Mouse (Mus musculus) heart, embryonic 11.5 days (tissue): ENCODE measurements around the gene Tsga13. TPM values are rescaled to one million over a fixed set of nuclear protein-coding genes. Genes with fewer than 3 reads are reported as not detected.

Experiments used
- ATAC-seq: fragments of 200-750 bp; cut with Nextera tagmentation; replicated peaks from 2 replicates; pipeline ENCODE4 v1.8.0; 2017; ENCODE audit warnings: moderate library complexity; ENCODE audit not compliant: insufficient number of reproducible peaks, low FRiP score, low TSS enrichment
- H3K27ac ChIP-seq: fragments of 300-500 bp; sonication (generic); 2 replicates; pipeline ENCODE4 v1.5.1; 2014; ENCODE audit warnings: mild to moderate bottlenecking, low read depth, low read length
- H3K27me3 ChIP-seq: fragments of 300-500 bp; sonication (generic); 2 replicates; pipeline ENCODE4 v1.6.1; 2014; ENCODE audit warnings: mild to moderate bottlenecking, low read length, mixed read lengths; ENCODE audit not compliant: control insufficient read depth, insufficient read depth
- H3K36me3 ChIP-seq: fragments of 300-500 bp; sonication (generic); 2 replicates; pipeline ENCODE4 v1.6.1; 2014; ENCODE audit warnings: mild to moderate bottlenecking, low read length, moderate library complexity, mixed read lengths; ENCODE audit not compliant: control insufficient read depth, insufficient read depth
- H3K4me1 ChIP-seq: fragments of 300-500 bp; sonication (generic); 2 replicates; pipeline ENCODE4 v1.6.1; 2014; ENCODE audit warnings: low read length; ENCODE audit not compliant: control insufficient read depth, insufficient read depth
- H3K4me2 ChIP-seq: fragments of 300-500 bp; sonication (generic); 2 replicates; pipeline ENCODE4 v1.6.1; 2014; ENCODE audit warnings: mild to moderate bottlenecking, moderate library complexity
- H3K4me3 ChIP-seq: fragments of 300-500 bp; sonication (generic); 2 replicates; pipeline ENCODE4 v1.5.1; 2014; ENCODE audit warnings: low read depth, low read length
- H3K9ac ChIP-seq: fragments of 300-500 bp; sonication (generic); 2 replicates; pipeline ENCODE4 v1.6.1; 2014; ENCODE audit warnings: mild to moderate bottlenecking, low read depth, low read length, moderate library complexity
- H3K9me3 ChIP-seq: fragments of 300-500 bp; sonication (generic); replicated peaks from 2 replicates; pipeline ENCODE4 v1.6.1; 2016; ENCODE audit warnings: low read length; ENCODE audit not compliant: control insufficient read depth
- WGBS: fragments of 180-500 bp; shearing (Covaris S2); extraction: QIAGEN DNeasy Blood & Tissue Kit; methylation state at CpG from one replicate; pipeline ENCODE4 v1.1.7; 2014; ENCODE audit not compliant: insufficient replicate concordance; 5-methylcytosine and 5-hydroxymethylcytosine counted together
- polyA plus RNA-seq: library from polyadenylated mRNA; unstranded; fragments of >200 nt; fragmentation: Nextera tagmentation; extraction: Ambion mirVana; gene quantifications from 2 replicates; pipeline ENCODE4 v1.2.1, GENCODE M21; 2014

Tsga13 gene
- polyA plus RNA-seq = 0.23 TPM in 1 of 2 replicates, not detected in the other

- no peaks in the 10 kb centered on the region for H3K27me3 ChIP-seq
- H3K4me3 ChIP-seq = no peak within 1 kb of the TSS
- no peaks in the 10 kb centered on the region for H3K36me3 ChIP-seq
- H3K4me1 ChIP-seq = no peaks in the 10 kb centered on the region
- 81% methylated on average over 2 of the region's 2 CpGs for WGBS
- H3K4me2 ChIP-seq = no peak within 1 kb of the TSS
- H3K9me3 ChIP-seq = no peaks in the 10 kb centered on the region
- H3K27ac ChIP-seq = no peak within 1 kb of the TSS
- H3K9ac ChIP-seq = no peak within 1 kb of the TSS
- no peak for ATAC-seq
These were observed at the start of gene Tsga13 for GRCm38 (mm10) chr6:30915473-30915872. TSS of gene Tsga13 (minus strand) at chr6:30915573.

- Histone ChIP-seq H3K9me3 (peaks cover 23% of the 10 kb centered on the region), H3K4me1 (no peaks in the 10 kb centered on the region), H3K9ac (peak within 1 kb of the TSS; percentile 28; the same call in 1 of the 2 replicates), H3K4me3 (peak within 1 kb of the TSS; percentile 64), H3K36me3 (peaks cover 3% of the 10 kb centered on the region; the same call in 1 of the 2 replicates), H3K27ac (no peak within 1 kb of the TSS), H3K4me2 (peak within 1 kb of the TSS; percentile 77), H3K27me3 (peaks cover 36% of the 10 kb centered on the region)
- ATAC-seq = no peak
- 1% methylated on average over 71 of the region's 75 CpGs for WGBS
These were observed 43.6 kb upstream of the Tsga13 start, which contains the start of gene Klf14 for GRCm38 (mm10) chr6:30958736-30959540. TSS of gene Klf14 (minus strand) at chr6:30959078.

DNA sequence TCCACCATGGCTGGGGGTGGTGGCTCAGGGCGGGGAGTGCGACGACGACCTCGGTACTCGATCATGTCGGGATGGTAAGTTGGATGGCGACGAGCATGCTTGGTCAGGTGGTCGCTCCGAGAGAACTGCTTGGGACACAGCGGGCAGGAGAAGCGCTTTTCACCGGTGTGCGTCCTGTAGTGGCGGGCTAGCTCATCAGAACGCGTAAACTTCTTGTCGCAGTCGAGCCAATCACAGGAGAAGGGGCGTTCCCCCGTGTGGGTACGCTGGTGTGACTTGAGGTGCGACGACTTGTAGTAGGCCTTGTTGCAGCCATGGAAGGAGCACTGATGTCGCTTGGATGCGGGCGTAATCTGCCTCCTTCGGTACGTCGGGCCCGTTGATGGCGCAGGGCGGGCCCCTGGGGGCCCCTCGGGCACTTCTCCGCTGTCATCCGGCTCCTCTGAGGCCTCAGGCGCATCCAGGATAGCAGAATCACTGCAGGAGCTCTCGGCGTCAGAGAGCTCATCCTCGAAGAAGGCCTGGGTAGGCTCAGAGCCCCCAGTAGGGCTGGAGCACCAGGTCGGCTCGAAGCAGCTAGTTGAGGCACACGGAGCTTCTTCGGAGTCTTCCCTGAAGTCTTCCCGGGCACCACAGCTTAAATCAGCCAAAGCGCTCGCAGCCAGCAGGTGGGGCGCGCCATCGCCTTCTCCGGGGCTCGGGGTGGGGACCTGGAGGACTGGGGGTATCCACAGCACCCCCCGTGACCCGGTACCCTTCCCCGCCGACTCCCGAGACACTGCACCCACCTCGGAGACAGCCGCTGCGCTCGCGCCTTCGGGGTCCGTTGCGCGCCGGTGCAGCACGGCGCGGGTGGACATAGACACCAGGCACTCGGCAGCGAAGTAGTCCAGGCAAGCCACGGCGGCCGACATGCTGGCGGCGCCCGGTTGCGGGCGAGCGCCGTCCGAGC, 42.7 kb upstream of the Tsga13 start:
- Histone ChIP-seq H3K9ac (peak overlapping the region; percentile 28; the same call in 1 of the 2 replicates), H3K27me3 (peaks cover 32% of the 10 kb centered on the region), H3K4me1 (no peaks in the 10 kb centered on the region), H3K27ac (no peak overlapping the region), H3K36me3 (peaks cover 3% of the 10 kb centered on the region; the same call in 1 of the 2 replicates), H3K4me3 (peak overlapping the region; percentile 64), H3K9me3 (peaks cover 23% of the 10 kb centered on the region), H3K4me2 (peak overlapping the region; percentile 77)
- no peak for ATAC-seq
- 5% methylated on average over 83 of the region's 84 CpGs for WGBS

DNA sequence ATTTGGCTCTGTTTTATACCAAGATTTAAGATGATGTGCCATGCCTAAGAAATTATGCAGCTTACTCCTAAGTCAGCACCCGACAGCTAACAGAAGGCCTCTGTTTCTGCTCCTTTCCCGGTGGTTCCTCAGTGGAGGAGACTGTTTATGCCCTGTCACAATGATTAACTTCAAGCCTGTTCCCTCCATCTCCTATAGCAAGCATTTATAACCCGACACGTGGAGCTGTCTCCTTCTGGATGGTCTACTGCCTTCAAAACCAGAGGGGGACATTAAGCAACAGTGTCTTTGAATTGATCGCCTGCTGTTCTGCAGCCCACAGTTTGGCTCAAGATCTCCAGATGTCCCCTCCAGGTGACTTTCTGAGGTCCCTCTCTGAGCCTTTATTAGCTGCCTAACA, 23.9 kb upstream of the Tsga13 start:
- Histone ChIP-seq H3K4me2 (no peak overlapping the region), H3K4me3 (no peak overlapping the region), H3K9me3 (no peaks in the 10 kb centered on the region), H3K4me1 (no peaks in the 10 kb centered on the region), H3K9ac (no peak overlapping the region), H3K27ac (no peak overlapping the region), H3K36me3 (no peaks in the 10 kb centered on the region), H3K27me3 (no peaks in the 10 kb centered on the region)
- WGBS = 71% methylated on average over 5 of the region's 5 CpGs
- no peak for ATAC-seq

GRCm38 (mm10) chr6:30922821-30923220, 7.4 kb upstream of the Tsga13 start:
- Histone ChIP-seq H3K4me1 (no peaks in the 10 kb centered on the region), H3K27me3 (no peaks in the 10 kb centered on the region), H3K27ac (no peak overlapping the region), H3K4me2 (no peak overlapping the region), H3K36me3 (no peaks in the 10 kb centered on the region), H3K9me3 (no peaks in the 10 kb centered on the region), H3K9ac (no peak overlapping the region), H3K4me3 (no peak overlapping the region)
- WGBS = 49% methylated on average over 2 of the region's 2 CpGs
- ATAC-seq = no peak

- H3K36me3 ChIP-seq = no peaks in the 10 kb centered on the region
- no peak overlapping the region for H3K9ac ChIP-seq
- no peak overlapping the region for H3K4me2 ChIP-seq
- no peak overlapping the region for H3K27ac ChIP-seq
- ATAC-seq = no peak
- H3K4me3 ChIP-seq = no peak overlapping the region
- no peaks in the 10 kb centered on the region for H3K27me3 ChIP-seq
- whole genome bisulfite sequencing = 70% methylated on average over 11 of the region's 11 CpGs
- H3K4me1 ChIP-seq = no peaks in the 10 kb centered on the region
- H3K9me3 ChIP-seq = no peaks in the 10 kb centered on the region
These were observed 6.5 kb upstream of the Tsga13 start for GRCm38 (mm10) chr6:30921826-30922225.

DNA sequence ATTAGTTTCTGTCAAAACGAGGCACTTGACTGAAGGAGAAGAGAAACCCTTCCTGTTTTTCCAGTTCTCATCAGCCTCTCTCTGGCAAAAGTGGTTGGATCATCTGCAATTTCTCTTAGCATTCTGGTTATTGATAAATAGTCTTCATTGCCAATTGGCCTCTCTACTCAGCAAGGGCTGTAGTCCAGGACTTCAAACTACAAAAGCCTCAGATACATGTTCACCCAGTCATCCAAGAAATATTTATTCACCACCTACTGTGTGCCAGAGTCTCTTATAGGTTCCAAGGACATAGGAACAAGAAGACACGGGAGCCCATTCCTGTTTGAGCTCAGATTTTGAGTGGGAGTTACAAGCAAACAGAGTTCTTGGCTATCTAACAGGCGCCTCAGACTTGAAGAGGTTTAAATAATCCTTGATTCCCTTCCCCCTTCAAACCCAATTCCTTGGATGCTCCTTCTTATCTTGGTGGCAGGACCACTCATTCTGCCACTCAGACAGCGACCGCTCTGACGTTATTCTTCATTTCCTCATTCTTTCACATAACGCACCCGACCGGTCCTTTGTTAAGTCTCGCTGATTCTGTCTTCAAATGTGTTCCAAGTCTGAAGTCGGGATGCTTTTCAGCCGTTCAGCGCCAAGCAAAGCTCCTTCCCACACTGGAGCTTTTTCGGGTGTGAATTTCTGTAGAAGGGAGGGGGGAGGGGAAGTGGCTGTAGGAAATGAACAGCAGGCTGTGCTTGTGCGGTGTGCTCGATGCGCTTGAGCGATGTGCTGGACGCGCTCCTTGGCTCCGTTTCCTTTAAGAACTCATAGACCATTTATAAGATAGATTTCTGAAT, 5.7 kb upstream of the Tsga13 start:
- no peak for ATAC-seq
- H3K4me2 ChIP-seq = peak overlapping the region; percentile 50
- H3K4me1 ChIP-seq = no peaks in the 10 kb centered on the region
- no peaks in the 10 kb centered on the region for H3K27me3 ChIP-seq
- H3K36me3 ChIP-seq = no peaks in the 10 kb centered on the region
- H3K4me3 ChIP-seq = peak overlapping the region; percentile 18; the same call in 1 of the 2 replicates
- H3K27ac ChIP-seq = no peak overlapping the region
- H3K9me3 ChIP-seq = no peaks in the 10 kb centered on the region
- WGBS = 47% methylated on average over 21 of the region's 21 CpGs
- peak overlapping the region; percentile 43; the same call in 1 of the 2 replicates for H3K9ac ChIP-seq

DNA sequence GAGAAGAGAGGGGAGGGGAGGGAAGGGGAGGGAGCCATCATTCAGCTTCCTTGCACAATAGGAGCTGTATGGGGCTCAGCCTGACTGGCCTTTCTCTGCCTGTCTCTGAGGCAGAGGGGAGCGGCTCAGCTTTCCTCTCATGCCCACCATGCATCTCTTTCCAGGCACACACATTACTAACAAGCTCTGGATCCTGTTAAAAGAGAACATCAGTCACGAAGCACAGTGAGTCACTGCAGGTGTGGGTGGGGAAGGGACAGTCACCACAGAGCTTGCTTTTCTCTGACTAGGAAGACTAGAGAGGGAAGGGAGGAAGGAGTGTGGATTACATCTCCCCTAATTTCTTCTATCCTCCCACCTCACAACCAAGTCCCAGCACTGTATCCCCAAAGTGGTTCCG, 7.4 kb downstream of the Tsga13 start:
- no peak overlapping the region for H3K9ac ChIP-seq
- no peak for ATAC-seq
- 46% methylated on average over 3 of the region's 3 CpGs for WGBS
- H3K9me3 ChIP-seq = no peaks in the 10 kb centered on the region
- H3K4me1 ChIP-seq = no peaks in the 10 kb centered on the region
- no peaks in the 10 kb centered on the region for H3K27me3 ChIP-seq
- H3K36me3 ChIP-seq = no peaks in the 10 kb centered on the region
- H3K4me3 ChIP-seq = no peak overlapping the region
- H3K27ac ChIP-seq = no peak overlapping the region
- no peak overlapping the region for H3K4me2 ChIP-seq
